Mouse (Mus musculus): ENCODE measurements around the gene Pde4d. TPM values are rescaled to one million over a fixed set of nuclear protein-coding genes. Genes with fewer than 3 reads are reported as not detected.

The Pde4d gene
- polyA plus RNA-seq, 1 experiment from 2014 or later: 19.0 TPM

GRCm38 (mm10) chr13:109902855-109903763 lies 1453.4 kb downstream of the Pde4d start:
- DNase-seq (ENCODE audit: low spot score) (peak; percentile 79), ATAC-seq (replicated peaks; ENCODE audit: low FRiP score) (peak; percentile 53)
- Histone ChIP-seq H3K27me3 (replicated peaks; ENCODE audit: control insufficient read depth, insufficient read depth, low read length) (no peaks in the 10 kb centered on the region), H3K4me2 (peak overlapping the region; percentile 94), H3K4me3 (ENCODE audit: low read depth, low read length) (peak overlapping the region; percentile 75), H3K36me3 (ENCODE audit: control insufficient read depth, insufficient read depth, low read length) (no peaks in the 10 kb centered on the region), H3K4me1 (replicated peaks; ENCODE audit: control insufficient read depth, insufficient read depth, low read length) (peaks cover 21% of the 10 kb centered on the region), H3K9me3 (ENCODE audit: control insufficient read depth, low read length) (no peaks in the 10 kb centered on the region), H3K27ac (ENCODE audit: low read depth, low read length) (no peak overlapping the region), H3K9ac (ENCODE audit: low read depth, low read length) (peak overlapping the region; percentile 62)
- WGBS: 1% methylated on average over 76 of the region's 91 CpGs

- Histone ChIP-seq H3K9me3 (ENCODE audit: control insufficient read depth, low read length) (no peaks in the 10 kb centered on the region), H3K4me2 (peak overlapping the region; percentile 94), H3K27ac (ENCODE audit: low read depth, low read length) (no peak overlapping the region), H3K27me3 (replicated peaks; ENCODE audit: control insufficient read depth, insufficient read depth, low read length) (no peaks in the 10 kb centered on the region), H3K4me1 (replicated peaks; ENCODE audit: control insufficient read depth, insufficient read depth, low read length) (peaks cover 23% of the 10 kb centered on the region), H3K9ac (ENCODE audit: low read depth, low read length) (peak overlapping the region; percentile 62), H3K36me3 (ENCODE audit: control insufficient read depth, insufficient read depth, low read length) (no peaks in the 10 kb centered on the region), H3K4me3 (ENCODE audit: low read depth, low read length) (peak overlapping the region; percentile 75)
- DNase-seq (ENCODE audit: low spot score) (no peak), ATAC-seq (replicated peaks; ENCODE audit: low FRiP score) (no peak)
- 46% methylated on average over 14 of the region's 14 CpGs for WGBS
Observed at GRCm38 (mm10) chr13:109903764-109904510, 1454.2 kb downstream of the Pde4d start.

- no peak overlapping the region for H3K4me2 ChIP-seq
- peaks cover 25% of the 10 kb centered on the region for H3K4me1 ChIP-seq (replicated peaks; ENCODE audit: control insufficient read depth, insufficient read depth, low read length)
- no peak overlapping the region for H3K27ac ChIP-seq (ENCODE audit: low read depth, low read length)
- H3K36me3 ChIP-seq (ENCODE audit: control insufficient read depth, insufficient read depth, low read length): no peaks in the 10 kb centered on the region
- DNase-seq (ENCODE audit: low spot score) (no peak), ATAC-seq (replicated peaks; ENCODE audit: low FRiP score) (no peak)
- H3K4me3 ChIP-seq (ENCODE audit: low read depth, low read length): no peak overlapping the region
- H3K9me3 ChIP-seq (ENCODE audit: control insufficient read depth, low read length): no peaks in the 10 kb centered on the region
- 83% methylated on average over 4 of the region's 4 CpGs for WGBS
- no peak overlapping the region for H3K9ac ChIP-seq (ENCODE audit: low read depth, low read length)
- no peaks in the 10 kb centered on the region for H3K27me3 ChIP-seq (replicated peaks; ENCODE audit: control insufficient read depth, insufficient read depth, low read length)
Observed at GRCm38 (mm10) chr13:109906342-109906888, 1456.7 kb downstream of the Pde4d start.

GRCm38 (mm10) chr13:109907634-109908033 lies 1457.9 kb downstream of the Pde4d start:
- H3K27ac ChIP-seq (ENCODE audit: low read depth, low read length): no peak overlapping the region
- ATAC-seq (replicated peaks; ENCODE audit: low FRiP score): peak; percentile 83
- no peak overlapping the region for H3K9ac ChIP-seq (ENCODE audit: low read depth, low read length)
- no peaks in the 10 kb centered on the region for H3K9me3 ChIP-seq (ENCODE audit: control insufficient read depth, low read length)
- 17% methylated on average over 9 of the region's 9 CpGs for WGBS
- H3K36me3 ChIP-seq (ENCODE audit: control insufficient read depth, insufficient read depth, low read length): no peaks in the 10 kb centered on the region
- peak; percentile 73 for DNase-seq (ENCODE audit: low spot score)
- peaks cover 21% of the 10 kb centered on the region for H3K4me1 ChIP-seq (replicated peaks; ENCODE audit: control insufficient read depth, insufficient read depth, low read length)
- H3K4me3 ChIP-seq (ENCODE audit: low read depth, low read length): no peak overlapping the region
- H3K27me3 ChIP-seq (replicated peaks; ENCODE audit: control insufficient read depth, insufficient read depth, low read length): no peaks in the 10 kb centered on the region
- peak overlapping the region; percentile 38 for H3K4me2 ChIP-seq

GRCm38 (mm10) chr13:109908386-109908785 lies 1458.6 kb downstream of the Pde4d start:
- H3K27ac ChIP-seq (ENCODE audit: low read depth, low read length): no peak overlapping the region
- WGBS: 77% methylated on average over 3 of the region's 3 CpGs

GRCm38 (mm10) chr13:109909111-109909510 lies 1459.4 kb downstream of the Pde4d start:
- no peak overlapping the region for H3K4me3 ChIP-seq (ENCODE audit: low read depth, low read length)
- no peaks in the 10 kb centered on the region for H3K27me3 ChIP-seq (replicated peaks; ENCODE audit: control insufficient read depth, insufficient read depth, low read length)
- no peak for ATAC-seq (replicated peaks; ENCODE audit: low FRiP score)
- H3K4me1 ChIP-seq (replicated peaks; ENCODE audit: control insufficient read depth, insufficient read depth, low read length): peaks cover 16% of the 10 kb centered on the region
- no peak overlapping the region for H3K27ac ChIP-seq (ENCODE audit: low read depth, low read length)
- H3K9ac ChIP-seq (ENCODE audit: low read depth, low read length): no peak overlapping the region
- H3K4me2 ChIP-seq: no peak overlapping the region
- no peak for DNase-seq (ENCODE audit: low spot score)
- no peaks in the 10 kb centered on the region for H3K36me3 ChIP-seq (ENCODE audit: control insufficient read depth, insufficient read depth, low read length)
- 81% methylated on average over 8 of the region's 8 CpGs for WGBS
- no peaks in the 10 kb centered on the region for H3K9me3 ChIP-seq (ENCODE audit: control insufficient read depth, low read length)

More at GRCm38 (mm10) chr13:109908386-109908785, 1458.6 kb downstream of the Pde4d start:
- ATAC-seq (replicated peaks; ENCODE audit: low FRiP score): no peak
- H3K4me3 ChIP-seq (ENCODE audit: low read depth, low read length): no peak overlapping the region
- H3K4me2 ChIP-seq: no peak overlapping the region
- H3K9ac ChIP-seq (ENCODE audit: low read depth, low read length): no peak overlapping the region
- no peak for DNase-seq (ENCODE audit: low spot score)
- H3K9me3 ChIP-seq (ENCODE audit: control insufficient read depth, low read length): no peaks in the 10 kb centered on the region
- H3K27me3 ChIP-seq (replicated peaks; ENCODE audit: control insufficient read depth, insufficient read depth, low read length): no peaks in the 10 kb centered on the region
- H3K36me3 ChIP-seq (ENCODE audit: control insufficient read depth, insufficient read depth, low read length): no peaks in the 10 kb centered on the region
- H3K4me1 ChIP-seq (replicated peaks; ENCODE audit: control insufficient read depth, insufficient read depth, low read length): peaks cover 19% of the 10 kb centered on the region

GRCm38 (mm10) chr13:109910915-109911314 lies 1461.2 kb downstream of the Pde4d start:
- Histone ChIP-seq H3K4me1 (replicated peaks; ENCODE audit: control insufficient read depth, insufficient read depth, low read length) (peaks cover 25% of the 10 kb centered on the region), H3K27ac (ENCODE audit: low read depth, low read length) (no peak overlapping the region), H3K9me3 (ENCODE audit: control insufficient read depth, low read length) (no peaks in the 10 kb centered on the region), H3K4me2 (no peak overlapping the region), H3K9ac (ENCODE audit: low read depth, low read length) (no peak overlapping the region), H3K36me3 (ENCODE audit: control insufficient read depth, insufficient read depth, low read length) (no peaks in the 10 kb centered on the region), H3K4me3 (ENCODE audit: low read depth, low read length) (no peak overlapping the region), H3K27me3 (replicated peaks; ENCODE audit: control insufficient read depth, insufficient read depth, low read length) (no peaks in the 10 kb centered on the region)
- WGBS: 84% methylated on average over 8 of the region's 8 CpGs
- DNase-seq (ENCODE audit: low spot score) (no peak), ATAC-seq (replicated peaks; ENCODE audit: low FRiP score) (no peak)

- ATAC-seq (replicated peaks; ENCODE audit: low FRiP score): no peak
- Histone ChIP-seq H3K27me3 (replicated peaks; ENCODE audit: control insufficient read depth, insufficient read depth, low read length) (no peaks in the 10 kb centered on the region), H3K9me3 (ENCODE audit: control insufficient read depth, low read length) (no peaks in the 10 kb centered on the region), H3K4me1 (replicated peaks; ENCODE audit: control insufficient read depth, insufficient read depth, low read length) (peaks cover 19% of the 10 kb centered on the region; the same call in 1 of the 2 replicates), H3K36me3 (ENCODE audit: control insufficient read depth, insufficient read depth, low read length) (no peaks in the 10 kb centered on the region), H3K9ac (ENCODE audit: low read depth, low read length) (no peak overlapping the region), H3K4me2 (no peak overlapping the region), H3K4me3 (ENCODE audit: low read depth, low read length) (no peak overlapping the region), H3K27ac (ENCODE audit: low read depth, low read length) (no peak overlapping the region)
- no peak for DNase-seq (ENCODE audit: low spot score)
- 90% methylated on average over 4 of the region's 4 CpGs for WGBS
Observed at GRCm38 (mm10) chr13:109912635-109913034, 1462.9 kb downstream of the Pde4d start.
